ENCODE assay signal across 9 mouse cellular contexts in genomic region chr7:30320946-30321345, GRCm38 (mm10). TPM values are rescaled to one million over a fixed set of nuclear protein-coding genes. Genes with fewer than 3 reads are reported as not detected.
DNase-seq lines count a peak whose midpoint lies in the region; ATAC-seq lines count a peak whose summit lies in the region.
"Had no signal": no experiment of that assay in that cellular context is flagged by ENCODE, and none has a peak within 500 bp of the region (broad histone marks: within the 10 kb centered on the region; RNA-seq: fewer than 3 reads in every experiment).

No protein-coding gene starts in this region.

- WGBS in heart, embryonic 14.5 days: 81% methylated on average over 2 of the region's 2 CpGs
- 86% methylated on average over 2 of the region's 2 CpGs for WGBS in embryonic facial prominence, embryonic 10.5 days
- WGBS in hindbrain, embryonic 15.5 days: 87% methylated on average over 2 of the region's 2 CpGs
- 79% methylated on average over 2 of the region's 2 CpGs for WGBS in midbrain, embryonic 12.5 days

- no peaks in the 10 kb centered on the region for H3K9me3 ChIP-seq in heart, embryonic 14.5 days (ENCODE audit: control insufficient read depth, low read length)
- peaks cover 5% of the 10 kb centered on the region; the same call in 1 of the 2 replicates for H3K9me3 ChIP-seq in embryonic facial prominence, embryonic 10.5 days
- no peaks in the 10 kb centered on the region for H3K9me3 ChIP-seq in hindbrain, embryonic 15.5 days
- 0 out of 2 replicates have a peak, but pooled peaks cover 3% of the 10 kb centered on the region for H3K9me3 ChIP-seq in midbrain, embryonic 12.5 days

- no peaks in the 10 kb centered on the region for H3K27me3 ChIP-seq in heart, embryonic 14.5 days (ENCODE audit: control insufficient read depth, insufficient read depth, low read length)
- no peaks in the 10 kb centered on the region for H3K27me3 ChIP-seq in embryonic facial prominence, embryonic 10.5 days (replicated peaks; ENCODE audit: low read depth, poor library complexity, severe bottlenecking)
- 0 out of 2 replicates have a peak, but pooled peaks cover 3% of the 10 kb centered on the region for H3K27me3 ChIP-seq in hindbrain, embryonic 15.5 days
- H3K27me3 ChIP-seq in midbrain, embryonic 12.5 days: peaks cover 4% of the 10 kb centered on the region; the same call in 1 of the 2 replicates

- no peaks in the 10 kb centered on the region for H3K36me3 ChIP-seq in heart, embryonic 14.5 days (ENCODE audit: control insufficient read depth, insufficient read depth, low read length)
- H3K36me3 ChIP-seq in embryonic facial prominence, embryonic 10.5 days (replicated peaks): peaks cover 39% of the 10 kb centered on the region
- H3K36me3 ChIP-seq in hindbrain, embryonic 15.5 days: no peaks in the 10 kb centered on the region
- H3K36me3 ChIP-seq in midbrain, embryonic 12.5 days: no peaks in the 10 kb centered on the region

- peaks cover 3 to 14% of the 10 kb centered on the region in 2 experiments; a peak in 3 of 4 replicates for H3K4me1 ChIP-seq in heart, embryonic 14.5 days (ENCODE audit: control insufficient read depth in 2 of 2, insufficient read depth in 2 of 2, low read length in 2 of 2)
- H3K4me1 ChIP-seq in embryonic facial prominence, embryonic 10.5 days: peaks cover 18% of the 10 kb centered on the region
- peaks cover 16% of the 10 kb centered on the region for H3K4me1 ChIP-seq in hindbrain, embryonic 15.5 days (replicated peaks)
- H3K4me1 ChIP-seq in midbrain, embryonic 12.5 days: peaks cover 17% of the 10 kb centered on the region

- no peak for ATAC-seq in heart, embryonic 14.5 days (ENCODE audit: insufficient number of reproducible peaks, insufficient read depth, low FRiP score, low read depth)
- no peak for ATAC-seq in hindbrain, embryonic 15.5 days (ENCODE audit: low FRiP score, low read depth)
- ATAC-seq in midbrain, embryonic 12.5 days (ENCODE audit: low FRiP score, low read depth): no peak

- H3K27ac ChIP-seq in heart, embryonic 14.5 days (replicated peaks in 1 of 2; ENCODE audit: control insufficient read depth in 1 of 2, insufficient read depth in 1 of 2, low read depth in 2 of 2, low read length in 2 of 2): 0 out of 4 replicates have a peak overlapping the region, but pooled peaks of 1 of the 2 experiments have one; percentile 92
- no peak overlapping the region for H3K27ac ChIP-seq in embryonic facial prominence, embryonic 10.5 days (replicated peaks)
- no peak overlapping the region for H3K27ac ChIP-seq in hindbrain, embryonic 15.5 days (replicated peaks)
- H3K27ac ChIP-seq in midbrain, embryonic 12.5 days (replicated peaks): no peak overlapping the region

- peak overlapping the region; percentile 93 for H3K9ac ChIP-seq in heart, embryonic 14.5 days (ENCODE audit: low read length)
- peak overlapping the region; percentile 95 for H3K9ac ChIP-seq in hindbrain, embryonic 15.5 days
- H3K9ac ChIP-seq in midbrain, embryonic 12.5 days (replicated peaks): peak overlapping the region; percentile 92; the same call in 1 of the 2 replicates

- intact Hi-C loops in heart, postnatal 14 days (cut with DNase I): no loop called here

- peak overlapping the region in 1 of 2 experiments; percentile 80; a peak in 2 of 4 replicates for H3K4me3 ChIP-seq in heart, embryonic 14.5 days (ENCODE audit: control insufficient read depth in 1 of 2, insufficient read depth in 1 of 2, low read depth in 1 of 2, low read length in 2 of 2)
- peak overlapping the region; percentile 73 for H3K4me3 ChIP-seq in embryonic facial prominence, embryonic 10.5 days
- peak overlapping the region; percentile 95 for H3K4me3 ChIP-seq in hindbrain, embryonic 15.5 days
- peak overlapping the region; percentile 87 for H3K4me3 ChIP-seq in midbrain, embryonic 12.5 days

- H3K4me2 ChIP-seq in heart, embryonic 14.5 days (ENCODE audit: low read length): peak overlapping the region; percentile 89
- peak overlapping the region; percentile 91 for H3K4me2 ChIP-seq in hindbrain, embryonic 15.5 days
- peak overlapping the region; percentile 73 for H3K4me2 ChIP-seq in midbrain, embryonic 12.5 days (replicated peaks)

- no peak for DNase-seq in heart, postnatal 14 days
- DNase-seq in embryonic facial prominence, embryonic 10.5 days (ENCODE audit: low spot score): no peak
- DNase-seq in frontal cortex, postnatal 36 days (ENCODE audit: low spot score in 2 of 2): no peak
- no peak for DNase-seq in thymus, postnatal 10 days (ENCODE audit: low spot score in 2 of 2)
- DNase-seq in right cerebral cortex, postnatal 10 days (ENCODE audit: low spot score in 2 of 2): no peak

RNA-seq across cellular contexts. Expression of gene E130208F15Rik, which starts 0.6 kb away (rescaled TPM):
- polyA plus RNA-seq in heart, embryonic 14.5 days (2014; fragmentation: Nextera tagmentation; extraction: Ambion mirVana): not detected in 2 replicates
- total RNA-seq in heart, postnatal 14 days (2021): under 1 TPM; 0.85 to 0.88 TPM
- polyA plus RNA-seq in embryonic facial prominence, embryonic 10.5 days (2016; fragmentation: Nextera tagmentation; extraction: Ambion mirVana): 2.1 TPM in 2 replicates
- 0.98 TPM in 1 of 2 replicates, not detected in the other for polyA plus RNA-seq in hindbrain, embryonic 15.5 days (2015; fragmentation: Nextera tagmentation; extraction: Ambion mirVana)
- 0.63 TPM in 1 of 2 replicates, not detected in the other for polyA plus RNA-seq in midbrain, embryonic 12.5 days (2016; fragmentation: Nextera tagmentation; extraction: Ambion mirVana)

RNA-seq across cellular contexts. Expression of gene Sdhaf1, which starts 2.7 kb away (rescaled TPM):
- polyA plus RNA-seq in heart, embryonic 14.5 days (2014; fragmentation: Nextera tagmentation; extraction: Ambion mirVana): 17.9 and 18.7 TPM in 2 replicates
- 10 to 100 TPM; 12.1 to 12.8 TPM for total RNA-seq in heart, postnatal 14 days (2021)
- polyA plus RNA-seq in embryonic facial prominence, embryonic 10.5 days (2016; fragmentation: Nextera tagmentation; extraction: Ambion mirVana): 17.5 and 17.8 TPM in 2 replicates
- polyA plus RNA-seq in hindbrain, embryonic 15.5 days (2015; fragmentation: Nextera tagmentation; extraction: Ambion mirVana): 16.2 and 17.3 TPM in 2 replicates
- polyA plus RNA-seq in midbrain, embryonic 12.5 days (2016; fragmentation: Nextera tagmentation; extraction: Ambion mirVana): 22.2 and 27.4 TPM in 2 replicates

RNA-seq across cellular contexts. Expression of gene Syne4, which starts 6.3 kb away (rescaled TPM):
- polyA plus RNA-seq in heart, embryonic 14.5 days (2014; fragmentation: Nextera tagmentation; extraction: Ambion mirVana): 8.1 and 13.0 TPM in 2 replicates
- total RNA-seq in heart, postnatal 14 days (2021): 1 to 10 TPM; 1.4 to 1.8 TPM
- polyA plus RNA-seq in embryonic facial prominence, embryonic 10.5 days (2016; fragmentation: Nextera tagmentation; extraction: Ambion mirVana): 51.1 and 65.6 TPM in 2 replicates
- polyA plus RNA-seq in hindbrain, embryonic 15.5 days (2015; fragmentation: Nextera tagmentation; extraction: Ambion mirVana): 17.1 and 19.1 TPM in 2 replicates
- 17.5 and 19.0 TPM in 2 replicates for polyA plus RNA-seq in midbrain, embryonic 12.5 days (2016; fragmentation: Nextera tagmentation; extraction: Ambion mirVana)

RNA-seq across cellular contexts. Expression of gene Alkbh6, which starts 12.4 kb away (rescaled TPM):
- 68.9 and 70.6 TPM in 2 replicates for polyA plus RNA-seq in heart, embryonic 14.5 days (2014; fragmentation: Nextera tagmentation; extraction: Ambion mirVana)
- 10 to 100 TPM; 22.0 to 23.0 TPM for total RNA-seq in heart, postnatal 14 days (2021)
- polyA plus RNA-seq in embryonic facial prominence, embryonic 10.5 days (2016; fragmentation: Nextera tagmentation; extraction: Ambion mirVana): 95.5 and 97.0 TPM in 2 replicates
- 121 and 135 TPM in 2 replicates for polyA plus RNA-seq in hindbrain, embryonic 15.5 days (2015; fragmentation: Nextera tagmentation; extraction: Ambion mirVana)
- polyA plus RNA-seq in midbrain, embryonic 12.5 days (2016; fragmentation: Nextera tagmentation; extraction: Ambion mirVana): 86.9 and 92.9 TPM in 2 replicates

RNA-seq across cellular contexts. Expression of gene Clip3, which starts 29.4 kb away (rescaled TPM):
- polyA plus RNA-seq in heart, embryonic 14.5 days (2014; fragmentation: Nextera tagmentation; extraction: Ambion mirVana): 10.1 and 12.8 TPM in 2 replicates
- total RNA-seq in heart, postnatal 14 days (2021): 10 to 100 TPM in 1 of 2 experiments, 1 to 10 TPM in 1; 7.0 to 14.1 TPM
- polyA plus RNA-seq in embryonic facial prominence, embryonic 10.5 days (2016; fragmentation: Nextera tagmentation; extraction: Ambion mirVana): 53.0 and 53.4 TPM in 2 replicates
- polyA plus RNA-seq in hindbrain, embryonic 15.5 days (2015; fragmentation: Nextera tagmentation; extraction: Ambion mirVana): 88.4 and 120 TPM in 2 replicates
- polyA plus RNA-seq in midbrain, embryonic 12.5 days (2016; fragmentation: Nextera tagmentation; extraction: Ambion mirVana): 76.3 and 88.6 TPM in 2 replicates
- total RNA-seq: granulocyte monocyte progenitor cell, adult 5-6 weeks had no signal
